Mouse (Mus musculus) thymus, adult 2 months (tissue): Measurements from ENCODE around the gene Dlst. TPM values are rescaled to one million over a fixed set of nuclear protein-coding genes. Genes with fewer than 3 reads are reported as not detected.
A peak's percentile ranks its signal among the peaks of the same experiment; 100 is the strongest.

Experiments
- DNase-seq: peaks from one replicate; pipeline ENCODE4 v3.0.0; 2021
- H3K27ac ChIP-seq: fragments of 200-500 bp; 2 replicates; pipeline ENCODE4 v1.5.1; 2012; ENCODE audit warnings: low read length, control low read depth; ENCODE audit not compliant: control insufficient read depth, insufficient read depth
- H3K27me3 ChIP-seq: fragments of 200-500 bp; 2 replicates; pipeline ENCODE4 v1.6.1; 2012; ENCODE audit warnings: mild to moderate bottlenecking, low read length, moderate library complexity, mixed read lengths; ENCODE audit not compliant: control insufficient read depth, insufficient read depth
- H3K36me3 ChIP-seq: fragments of 200-500 bp; 2 replicates; pipeline ENCODE4 v1.6.1; 2012; ENCODE audit warnings: mild to moderate bottlenecking, low read length, moderate library complexity; ENCODE audit not compliant: control insufficient read depth, insufficient read depth
- H3K4me1 ChIP-seq: fragments of 200-500 bp; replicated peaks from 2 replicates; pipeline ENCODE4 v1.6.1; 2012; ENCODE audit warnings: low read length; ENCODE audit not compliant: control insufficient read depth, insufficient read depth
- H3K4me3 ChIP-seq: fragments of 200-500 bp; 2 replicates; pipeline ENCODE4 v1.5.1; 2012; ENCODE audit warnings: mild to moderate bottlenecking, low read length, control low read depth, moderate library complexity; ENCODE audit not compliant: control insufficient read depth, insufficient read depth
- CTCF ChIP-seq: fragments of 200-500 bp; IDR thresholded peaks from 2 replicates; pipeline ENCODE4 v1.5.1; 2012; ENCODE audit warnings: mild to moderate bottlenecking, control low read depth, low read length, moderate library complexity, borderline replicate concordance; ENCODE audit not compliant: control insufficient read depth, poor library complexity, insufficient read depth; ENCODE audit errors: extremely low read depth
- POLR2A ChIP-seq: fragments of 200-500 bp; IDR thresholded peaks from 2 replicates; pipeline ENCODE4 v1.6.1; 2012; ENCODE audit warnings: mild to moderate bottlenecking, low read length, control low read depth, moderate library complexity; ENCODE audit not compliant: control insufficient read depth, poor library complexity, insufficient read depth; ENCODE audit errors: extremely low read depth
- WGBS: fragments of 180-500 bp; shearing (Covaris S2); methylation state at CpG from one replicate; pipeline ENCODE4 v1.1.7; 2018; 5-methylcytosine and 5-hydroxymethylcytosine counted together
- polyA plus RNA-seq: library from polyadenylated mRNA; depleted of rRNA; stranded (reverse); fragments of >200 nt; gene quantifications from 2 replicates; pipeline ENCODE4 v1.2.3, GENCODE M21; 2012

Gene Dlst
- polyA plus RNA-seq, 1 experiment = 135 TPM

GRCm38 (mm10) chr12:85156324-85156723, 45.7 kb downstream of the Dlst start:
- H3K27ac ChIP-seq = no peak overlapping the region
- no peak for DNase-seq
- no peak for TF ChIP-seq CTCF
- WGBS = 12% methylated on average over 6 of the region's 6 CpGs
- no peak overlapping the region for H3K4me3 ChIP-seq
- H3K36me3 ChIP-seq = no peaks in the 10 kb centered on the region
- no peaks in the 10 kb centered on the region for H3K27me3 ChIP-seq
- peaks cover 4% of the 10 kb centered on the region for H3K4me1 ChIP-seq

GRCm38 (mm10) chr12:85157797-85158460, 47.3 kb downstream of the Dlst start:
- H3K4me3 ChIP-seq = no peak overlapping the region
- no peak overlapping the region for H3K27ac ChIP-seq
- TF ChIP-seq POLR2A (no peak), CTCF (no peak)
- peaks cover 4% of the 10 kb centered on the region for H3K4me1 ChIP-seq
- 97% methylated on average over 14 of the region's 14 CpGs for WGBS
- no peak for DNase-seq
- H3K36me3 ChIP-seq = no peaks in the 10 kb centered on the region
- no peaks in the 10 kb centered on the region for H3K27me3 ChIP-seq

- Histone ChIP-seq H3K27ac (no peak overlapping the region), H3K4me1 (peaks cover 4% of the 10 kb centered on the region), H3K36me3 (no peaks in the 10 kb centered on the region), H3K27me3 (no peaks in the 10 kb centered on the region), H3K4me3 (no peak overlapping the region)
- 96% methylated on average over 8 of the region's 8 CpGs for WGBS
- no peak for DNase-seq
- TF ChIP-seq CTCF = no peak
- TF ChIP-seq POLR2A = 0 out of 2 replicates have a peak, but pooled peaks have one; percentile 15
Observed at GRCm38 (mm10) chr12:85158801-85159200, 48.2 kb downstream of the Dlst start.

- no peak for DNase-seq
- 67% methylated on average over 5 of the region's 5 CpGs for WGBS
- Histone ChIP-seq H3K4me1 (peaks cover 4% of the 10 kb centered on the region), H3K4me3 (no peak overlapping the region), H3K27ac (no peak overlapping the region), H3K36me3 (no peaks in the 10 kb centered on the region), H3K27me3 (no peaks in the 10 kb centered on the region)
- TF ChIP-seq CTCF (no peak), POLR2A (no peak)
Observed at GRCm38 (mm10) chr12:85159592-85159991, 49.0 kb downstream of the Dlst start.

DNA sequence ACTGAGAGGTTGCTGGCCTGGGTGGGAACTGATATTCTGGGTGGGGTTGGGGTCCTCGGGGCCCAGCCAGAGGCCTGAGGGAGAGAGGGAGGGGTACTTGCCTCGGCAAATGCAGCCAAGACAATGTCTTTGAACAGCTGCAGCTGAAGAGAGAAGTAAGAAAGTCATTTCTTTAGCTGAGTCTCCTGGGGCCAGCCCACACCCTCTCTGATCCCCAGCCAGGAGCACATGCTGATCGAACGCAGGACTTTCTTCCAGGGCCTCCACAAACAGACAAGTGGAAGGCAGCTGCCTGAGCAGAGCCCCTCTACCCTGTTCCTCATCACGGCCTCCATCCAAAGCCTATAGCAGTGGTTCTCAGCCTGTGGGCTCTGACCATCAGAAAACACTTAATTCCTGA, 54.4 kb downstream of the Dlst start:
- H3K36me3 ChIP-seq = no peaks in the 10 kb centered on the region
- TF ChIP-seq POLR2A (no peak), CTCF (no peak)
- DNase-seq = no peak
- no peak overlapping the region for H3K4me3 ChIP-seq
- H3K27ac ChIP-seq = no peak overlapping the region
- H3K4me1 ChIP-seq = peaks cover 3% of the 10 kb centered on the region; the same call in 1 of the 2 replicates
- WGBS = 89% methylated on average over 5 of the region's 5 CpGs
- H3K27me3 ChIP-seq = no peaks in the 10 kb centered on the region

- WGBS = 96% methylated on average over 9 of the region's 9 CpGs
- no peak overlapping the region for H3K4me3 ChIP-seq
- H3K27ac ChIP-seq = no peak overlapping the region
- peaks cover 3% of the 10 kb centered on the region; the same call in 1 of the 2 replicates for H3K4me1 ChIP-seq
- no peaks in the 10 kb centered on the region for H3K36me3 ChIP-seq
- no peak for TF ChIP-seq POLR2A
- TF ChIP-seq CTCF = no peak
- H3K27me3 ChIP-seq = no peaks in the 10 kb centered on the region
- DNase-seq = no peak
Observed at GRCm38 (mm10) chr12:85166631-85167030, 56.0 kb downstream of the Dlst start.

GRCm38 (mm10) chr12:85169117-85169858, 58.7 kb downstream of the Dlst start:
- WGBS = 23% methylated on average over 27 of the region's 27 CpGs
- no peaks in the 10 kb centered on the region for H3K27me3 ChIP-seq
- peak; percentile 90 for DNase-seq
- peaks cover 3% of the 10 kb centered on the region; the same call in 1 of the 2 replicates for H3K4me1 ChIP-seq
- peak; percentile 99 for TF ChIP-seq CTCF
- TF ChIP-seq POLR2A = no peak
- peak overlapping the region; percentile 23 for H3K4me3 ChIP-seq
- H3K36me3 ChIP-seq = no peaks in the 10 kb centered on the region
- H3K27ac ChIP-seq = no peak overlapping the region
